Mouse (Mus musculus) heart, postnatal 0 days (tissue): ENCODE data around the gene Tmem129. TPM values are rescaled to one million over a fixed set of nuclear protein-coding genes. Genes with fewer than 3 reads are reported as not detected.
A peak's percentile ranks its signal among the peaks of the same experiment; 100 is the strongest.

Source experiments
- ATAC-seq: fragments of 200-750 bp; cut with Nextera tagmentation; 2 replicates; pipeline ENCODE4 v1.8.0; 2017; ENCODE audit warnings: low read depth, moderate number of reproducible peaks, moderate library complexity; ENCODE audit not compliant: insufficient read depth
- DNase-seq: peaks from one replicate; pipeline ENCODE4 v3.0.0-alpha.2; 2016; ENCODE audit warnings: low spot score
- H3K27ac ChIP-seq: fragments of 300-500 bp; sonication (generic); 2 replicates; pipeline ENCODE4 v1.5.1; 2014; ENCODE audit warnings: low read depth, mild to moderate bottlenecking
- H3K27me3 ChIP-seq: fragments of 300-500 bp; sonication (generic); 2 replicates; pipeline ENCODE4 v1.6.1; 2014; ENCODE audit warnings: low read length, mixed read lengths; ENCODE audit not compliant: control insufficient read depth, insufficient read depth
- H3K36me3 ChIP-seq: fragments of 300-500 bp; sonication (generic); replicated peaks from 2 replicates; pipeline ENCODE4 v1.6.1; 2014; ENCODE audit warnings: low read length, mixed read lengths; ENCODE audit not compliant: control insufficient read depth, insufficient read depth
- H3K4me1 ChIP-seq: fragments of 300-500 bp; sonication (generic); 2 replicates; pipeline ENCODE4 v1.6.1; 2014; ENCODE audit warnings: antibody characterized with exemption; ENCODE audit not compliant: control insufficient read depth, insufficient read depth
- H3K4me2 ChIP-seq: fragments of 300-500 bp; sonication (generic); 2 replicates; pipeline ENCODE4 v1.6.1; 2014; ENCODE audit warnings: low read depth, mild to moderate bottlenecking, low read length, moderate library complexity
- H3K4me3 ChIP-seq: fragments of 300-500 bp; sonication (generic); 2 replicates; pipeline ENCODE4 v1.5.1; 2014; ENCODE audit warnings: low read depth, low read length
- H3K9ac ChIP-seq: fragments of 300-500 bp; sonication (generic); replicated peaks from 2 replicates; pipeline ENCODE4 v1.6.1; 2014; ENCODE audit warnings: low read depth, low read length, mixed read lengths
- H3K9me3 ChIP-seq: fragments of 300-500 bp; sonication (generic); replicated peaks from 2 replicates; pipeline ENCODE4 v1.6.1; 2016; ENCODE audit warnings: low read length; ENCODE audit not compliant: control insufficient read depth
- CTCF ChIP-seq: IDR thresholded peaks from 2 replicates; pipeline ENCODE4 v1.5.1; 2016; ENCODE audit warnings: antibody characterized with exemption, control low read depth, low read depth
- EP300 ChIP-seq: IDR thresholded peaks from 2 replicates; pipeline ENCODE4 v1.6.1; 2016; ENCODE audit warnings: antibody characterized with exemption, low read depth
- WGBS: fragments of 180-500 bp; shearing (Covaris S2); extraction: QIAGEN DNeasy Blood & Tissue Kit; methylation state at CpG from one replicate; pipeline ENCODE4 v1.1.7; 2014; 5-methylcytosine and 5-hydroxymethylcytosine counted together
- polyA plus RNA-seq: library from polyadenylated mRNA; unstranded; fragments of >200 nt; fragmentation: Nextera tagmentation; extraction: Ambion mirVana; gene quantifications from 2 replicates; pipeline ENCODE4 v1.2.1, GENCODE M21; 2015
- total RNA-seq: library from RNA; depleted of rRNA; stranded (reverse); fragments of >200 nt; gene quantifications from 2 replicates; pipeline ENCODE4 v1.2.3, GENCODE M21; 2014; ENCODE audit warnings: low replicate concordance

The Tmem129 gene
- total and polyA plus RNA-seq, 2 experiments from 2014 or later = 23.8 to 57.9 TPM

GRCm38 (mm10) chr5:33675964-33676363 is 17.7 kb upstream of the Tmem129 start:
- WGBS = 3% methylated on average over 1 of the region's 1 CpGs
- peaks cover 23% of the 10 kb centered on the region for H3K36me3 ChIP-seq
- no peak overlapping the region for H3K27ac ChIP-seq
- ATAC-seq (no peak), DNase-seq (no peak)
- H3K4me1 ChIP-seq = peaks cover 5% of the 10 kb centered on the region; the same call in 1 of the 2 replicates
- no peaks in the 10 kb centered on the region for H3K27me3 ChIP-seq
- no peak overlapping the region for H3K4me2 ChIP-seq
- TF ChIP-seq CTCF (peak; percentile 55), EP300 (no peak)
- no peaks in the 10 kb centered on the region for H3K9me3 ChIP-seq
- no peak overlapping the region for H3K4me3 ChIP-seq
- H3K9ac ChIP-seq = no peak overlapping the region

GRCm38 (mm10) chr5:33674439-33674838 is 16.2 kb upstream of the Tmem129 start:
- peaks cover 5% of the 10 kb centered on the region; the same call in 1 of the 2 replicates for H3K4me1 ChIP-seq
- DNase-seq (peak; percentile 15), ATAC-seq (peak; percentile 51; the same call in 1 of the 2 replicates)
- H3K4me2 ChIP-seq = no peak overlapping the region
- 36% methylated on average over 3 of the region's 3 CpGs for WGBS
- H3K27ac ChIP-seq = no peak overlapping the region
- no peak overlapping the region for H3K9ac ChIP-seq
- peaks cover 38% of the 10 kb centered on the region for H3K36me3 ChIP-seq
- no peaks in the 10 kb centered on the region for H3K27me3 ChIP-seq
- TF ChIP-seq EP300 = no peak
- TF ChIP-seq CTCF = no peak
- no peak overlapping the region for H3K4me3 ChIP-seq
- H3K9me3 ChIP-seq = no peaks in the 10 kb centered on the region

GRCm38 (mm10) chr5:33671659-33672058 is 13.4 kb upstream of the Tmem129 start:
- Histone ChIP-seq H3K4me2 (no peak overlapping the region), H3K36me3 (peaks cover 66% of the 10 kb centered on the region), H3K4me3 (no peak overlapping the region), H3K9ac (no peak overlapping the region), H3K9me3 (no peaks in the 10 kb centered on the region), H3K27me3 (no peaks in the 10 kb centered on the region), H3K4me1 (peaks cover 5% of the 10 kb centered on the region; the same call in 1 of the 2 replicates), H3K27ac (no peak overlapping the region)
- TF ChIP-seq CTCF = no peak
- TF ChIP-seq EP300 = no peak
- WGBS = 58% methylated on average over 5 of the region's 5 CpGs
- no peak for ATAC-seq
- no peak for DNase-seq

DNA sequence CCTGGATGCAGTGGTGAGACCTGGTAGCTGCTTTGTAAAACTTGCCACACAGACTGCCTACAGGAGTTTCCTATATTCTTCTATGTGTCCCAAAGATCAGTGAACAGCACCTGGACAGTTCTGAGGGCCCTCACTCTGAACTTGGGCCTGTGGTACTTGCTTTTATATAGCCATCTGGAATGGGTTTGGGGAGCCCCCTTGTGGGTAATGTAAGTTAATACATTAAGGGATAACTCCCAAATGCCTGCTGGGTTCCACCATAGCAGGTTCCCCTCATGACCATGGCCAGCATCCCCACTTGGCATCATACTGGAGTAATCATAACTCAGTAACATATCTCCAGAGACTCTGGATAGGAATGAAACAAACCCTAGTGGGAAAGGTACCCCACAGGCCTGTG is 10.0 kb upstream of the Tmem129 start:
- Histone ChIP-seq H3K27ac (no peak overlapping the region), H3K4me2 (no peak overlapping the region), H3K9me3 (no peaks in the 10 kb centered on the region), H3K27me3 (no peaks in the 10 kb centered on the region), H3K36me3 (peaks cover 90% of the 10 kb centered on the region), H3K4me3 (no peak overlapping the region), H3K9ac (no peak overlapping the region), H3K4me1 (no peaks in the 10 kb centered on the region)
- ATAC-seq = no peak
- DNase-seq = peak; percentile 14
- TF ChIP-seq CTCF (peak; percentile 45), EP300 (no peak)

GRCm38 (mm10) chr5:33658664-33659050 is 441 bp upstream of the Tmem129 start:
- peak overlapping the region; percentile 80 for H3K4me3 ChIP-seq
- peak overlapping the region; percentile 62 for H3K27ac ChIP-seq
- ATAC-seq = no peak
- peak overlapping the region; percentile 73 for H3K9ac ChIP-seq
- no peaks in the 10 kb centered on the region for H3K9me3 ChIP-seq
- DNase-seq = no peak
- under 1% methylated on average over 26 of the region's 26 CpGs for WGBS
- H3K36me3 ChIP-seq = peaks cover 42% of the 10 kb centered on the region
- H3K27me3 ChIP-seq = no peaks in the 10 kb centered on the region
- H3K4me2 ChIP-seq = peak overlapping the region; percentile 86
- H3K4me1 ChIP-seq = peaks cover 19% of the 10 kb centered on the region
- TF ChIP-seq CTCF (no peak), EP300 (no peak)

DNA sequence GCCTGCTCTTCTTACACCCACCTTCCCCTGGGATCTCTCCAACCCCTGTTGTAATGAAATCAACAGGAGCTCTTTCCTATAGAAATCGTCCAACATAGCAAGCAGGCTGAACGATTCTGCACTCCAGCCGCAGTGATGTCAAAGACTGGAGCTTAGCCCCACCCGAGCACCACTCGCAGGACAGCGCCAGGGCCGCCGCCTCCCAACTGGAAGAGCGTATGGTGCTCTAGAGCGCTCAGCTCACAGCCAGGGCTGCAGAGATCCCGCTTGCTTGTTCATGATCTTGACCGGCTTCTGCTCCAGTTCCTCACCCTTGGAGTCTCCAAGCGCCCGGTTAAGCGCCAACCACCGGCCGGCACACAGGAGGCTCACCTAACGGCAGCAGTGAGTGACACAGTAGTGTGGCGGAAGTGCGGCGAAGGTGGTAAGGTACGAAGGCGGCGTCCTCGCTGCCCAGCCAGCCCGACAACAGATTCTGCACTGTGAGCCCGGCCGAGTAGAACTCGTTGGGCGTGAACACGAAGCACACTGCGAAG is 897 bp downstream of the Tmem129 start:
- DNase-seq (peak; percentile 34), ATAC-seq (peak; percentile 16)
- WGBS = under 1% methylated on average over 32 of the region's 32 CpGs
- Histone ChIP-seq H3K4me2 (peak overlapping the region; percentile 86), H3K4me1 (peaks cover 22% of the 10 kb centered on the region), H3K4me3 (peak overlapping the region; percentile 80), H3K9me3 (no peaks in the 10 kb centered on the region), H3K36me3 (peaks cover 37% of the 10 kb centered on the region), H3K9ac (peak overlapping the region; percentile 74), H3K27ac (peak overlapping the region; percentile 98), H3K27me3 (no peaks in the 10 kb centered on the region)
- TF ChIP-seq EP300 (no peak), CTCF (no peak)
